Mouse (Mus musculus) erythroblast, embryonic 14.5 days (primary cell): ENCODE data around the gene Fmod. TPM values are rescaled to one million over a fixed set of nuclear protein-coding genes. Genes with fewer than 3 reads are reported as not detected.

Experiments used
- H3K27me3 ChIP-seq: 2 replicates; pipeline ENCODE4 v1.6.1; 2012; ENCODE audit warnings: inconsistent platforms; ENCODE audit not compliant: control insufficient read depth
- H3K36me3 ChIP-seq: 2 replicates; pipeline ENCODE4 v1.6.1; 2012; ENCODE audit warnings: mild to moderate bottlenecking, inconsistent platforms; ENCODE audit not compliant: control insufficient read depth
- H3K4me1 ChIP-seq: 2 replicates; pipeline ENCODE4 v1.6.1; 2012; ENCODE audit warnings: inconsistent platforms; ENCODE audit not compliant: control insufficient read depth
- H3K4me3 ChIP-seq: replicated peaks from 2 replicates; pipeline ENCODE3; 2012; ENCODE audit warnings: moderate library complexity, mild to moderate bottlenecking, inconsistent platforms
- H3K9me3 ChIP-seq: 2 replicates; pipeline ENCODE4 v1.6.1; 2012; ENCODE audit warnings: low read length, inconsistent platforms, mixed read lengths; ENCODE audit not compliant: control insufficient read depth
- GATA1 ChIP-seq: IDR thresholded peaks from 2 replicates; pipeline ENCODE4 v1.6.1; 2012; ENCODE audit warnings: low read length, inconsistent platforms, mixed read lengths
- TAL1 ChIP-seq: IDR thresholded peaks from 3 replicates; pipeline ENCODE4 v1.6.1; 2012; ENCODE audit warnings: low read length, inconsistent platforms, mixed read lengths
- polyA plus RNA-seq: library from polyadenylated mRNA; stranded (reverse); fragments of >175 nt; gene quantifications from 2 replicates; pipeline ENCODE4 v1.2.3, GENCODE M21; 2012

Fmod gene
- polyA plus RNA-seq, 1 experiment: not detected

DNA sequence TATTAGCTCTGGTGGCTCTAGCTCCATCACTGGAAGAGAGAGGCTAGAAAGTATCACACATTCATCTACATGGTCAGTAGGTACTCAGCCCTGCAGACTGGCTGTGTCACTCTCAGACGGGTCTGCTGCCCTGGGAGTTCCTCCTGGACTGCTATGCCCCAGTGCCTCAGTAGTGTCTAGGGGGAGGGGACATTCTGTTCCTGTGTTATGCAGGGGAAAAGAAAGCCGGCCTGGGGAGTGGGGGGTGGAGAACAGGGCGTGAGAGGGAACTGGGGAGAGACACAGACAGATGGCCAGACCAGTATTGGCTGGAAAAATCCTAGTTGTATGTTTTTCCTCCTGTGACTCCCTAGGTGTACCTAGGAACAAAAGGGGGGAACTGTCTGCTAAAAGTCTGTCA is 49.0 kb downstream of the Fmod start:
- H3K36me3 ChIP-seq: no peaks in the 10 kb centered on the region; the same call in 1 of the 2 replicates
- no peaks in the 10 kb centered on the region for H3K9me3 ChIP-seq
- TF ChIP-seq TAL1 (no peak), GATA1 (no peak)
- H3K4me1 ChIP-seq: peaks cover 94% of the 10 kb centered on the region
- H3K4me3 ChIP-seq: peak overlapping the region; percentile 55
- peaks cover 2% of the 10 kb centered on the region; the same call in 1 of the 2 replicates for H3K27me3 ChIP-seq

DNA sequence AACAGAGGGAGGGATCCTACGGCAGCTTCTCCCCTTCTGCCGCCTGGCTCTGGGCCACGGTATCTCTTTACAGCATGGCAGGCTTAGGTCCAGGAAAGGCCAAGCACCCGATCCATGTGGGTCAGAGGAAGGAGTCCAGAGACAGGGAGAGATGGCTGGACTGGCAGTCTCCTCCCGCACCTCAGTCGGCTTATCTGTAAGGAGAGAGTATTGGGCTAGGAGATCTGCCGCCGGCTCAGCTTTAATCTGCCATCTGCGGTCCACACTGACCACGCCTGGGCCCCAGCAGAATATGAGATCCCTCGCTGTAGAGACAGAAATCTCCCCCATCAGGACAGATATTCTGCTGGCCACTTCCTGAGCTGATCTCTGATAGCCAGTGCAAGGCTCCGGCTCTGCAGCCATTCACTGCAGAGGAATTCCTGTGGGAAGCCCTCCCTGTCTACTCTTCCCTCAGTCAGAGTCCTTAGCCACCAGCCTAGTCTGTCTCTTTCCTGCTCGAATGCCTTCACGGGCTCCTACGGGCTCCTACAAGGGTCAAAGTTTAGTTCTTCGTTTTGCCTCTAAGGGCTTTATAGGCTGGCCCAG is 49.9 kb downstream of the Fmod start:
- peak; percentile 85 for TF ChIP-seq GATA1
- TF ChIP-seq TAL1: no peak; the same call in 2 of the 3 replicates
- Histone ChIP-seq H3K4me1 (peaks cover 94% of the 10 kb centered on the region), H3K4me3 (peak overlapping the region; percentile 55)

DNA sequence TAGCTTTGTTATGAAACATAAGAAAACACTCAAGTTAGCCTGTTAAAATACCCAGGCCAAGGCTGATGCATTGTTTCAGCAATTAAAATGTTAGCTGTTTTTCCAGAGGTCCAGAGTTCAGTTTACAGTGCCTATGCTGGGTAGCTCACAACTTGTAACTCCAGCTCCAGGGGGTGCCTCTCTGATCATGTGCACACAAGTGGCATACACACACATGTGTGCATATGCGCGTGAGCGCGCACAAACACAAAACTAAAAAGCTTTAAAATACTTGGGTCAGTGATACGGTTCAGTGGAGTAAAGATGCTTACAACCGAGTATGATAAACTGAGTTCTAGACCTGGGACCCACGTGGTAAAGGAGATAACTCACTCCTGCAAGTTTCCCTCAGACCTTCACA is 52.0 kb downstream of the Fmod start:
- Histone ChIP-seq H3K27me3 (peaks cover 2% of the 10 kb centered on the region), H3K36me3 (no peaks in the 10 kb centered on the region; the same call in 1 of the 2 replicates), H3K4me1 (peaks cover 94% of the 10 kb centered on the region), H3K4me3 (no peak overlapping the region), H3K9me3 (no peaks in the 10 kb centered on the region)
- TF ChIP-seq GATA1: no peak
- no peak for TF ChIP-seq TAL1

More for the DNA sequence above, 49.9 kb downstream of the Fmod start:
- Histone ChIP-seq H3K9me3 (no peaks in the 10 kb centered on the region), H3K36me3 (no peaks in the 10 kb centered on the region; the same call in 1 of the 2 replicates), H3K27me3 (peaks cover 2% of the 10 kb centered on the region; the same call in 1 of the 2 replicates)

DNA sequence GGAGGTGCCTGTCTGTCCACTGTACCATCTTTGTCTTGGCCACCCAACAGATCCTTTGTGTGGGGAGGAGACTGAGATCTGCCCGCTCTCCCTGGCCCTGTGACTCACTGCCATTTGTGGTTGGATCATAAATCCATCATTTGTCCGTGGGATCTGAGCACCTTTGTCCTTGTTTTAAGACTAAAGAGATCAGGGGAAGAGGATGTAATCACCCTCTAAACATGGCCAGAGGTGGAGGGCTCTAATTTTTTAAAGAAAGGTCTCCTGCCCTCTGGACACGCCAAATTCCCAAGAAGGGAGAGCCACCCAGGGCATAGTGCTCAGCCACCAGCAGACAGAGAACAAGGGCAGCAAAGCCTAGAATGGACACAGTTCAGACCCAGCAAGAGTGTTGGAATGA is 54.8 kb downstream of the Fmod start:
- no peaks in the 10 kb centered on the region; the same call in 1 of the 2 replicates for H3K36me3 ChIP-seq
- peaks cover 11% of the 10 kb centered on the region for H3K27me3 ChIP-seq
- H3K9me3 ChIP-seq: no peaks in the 10 kb centered on the region
- TF ChIP-seq TAL1 (no peak), GATA1 (no peak)
- peak overlapping the region; percentile 69 for H3K4me3 ChIP-seq
- H3K4me1 ChIP-seq: peaks cover 94% of the 10 kb centered on the region

DNA sequence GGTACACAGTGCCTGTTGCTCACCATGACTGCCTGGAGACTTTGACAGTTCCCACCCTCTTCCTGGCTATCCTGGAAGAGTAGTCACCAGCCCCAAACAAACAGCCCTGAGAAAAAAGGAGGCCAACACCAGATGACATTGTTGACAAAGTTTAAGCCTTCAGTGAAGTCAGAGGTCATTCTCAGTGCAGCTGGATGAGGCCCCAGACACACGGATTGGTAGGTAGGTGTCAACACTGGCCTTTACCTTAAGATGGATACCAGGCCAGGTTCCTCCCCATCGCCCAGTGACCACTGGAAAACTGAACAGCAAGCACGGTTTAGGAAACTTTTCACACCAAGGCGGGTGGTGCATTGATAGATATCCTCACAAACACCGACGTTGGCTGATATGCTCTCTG is 55.3 kb downstream of the Fmod start:
- peaks cover 11% of the 10 kb centered on the region for H3K27me3 ChIP-seq
- H3K9me3 ChIP-seq: no peaks in the 10 kb centered on the region
- H3K4me3 ChIP-seq: peak overlapping the region; percentile 69
- H3K4me1 ChIP-seq: peaks cover 94% of the 10 kb centered on the region
- TF ChIP-seq GATA1: no peak
- TF ChIP-seq TAL1: no peak
- peaks cover under 1% of the 10 kb centered on the region; the same call in 1 of the 2 replicates for H3K36me3 ChIP-seq

DNA sequence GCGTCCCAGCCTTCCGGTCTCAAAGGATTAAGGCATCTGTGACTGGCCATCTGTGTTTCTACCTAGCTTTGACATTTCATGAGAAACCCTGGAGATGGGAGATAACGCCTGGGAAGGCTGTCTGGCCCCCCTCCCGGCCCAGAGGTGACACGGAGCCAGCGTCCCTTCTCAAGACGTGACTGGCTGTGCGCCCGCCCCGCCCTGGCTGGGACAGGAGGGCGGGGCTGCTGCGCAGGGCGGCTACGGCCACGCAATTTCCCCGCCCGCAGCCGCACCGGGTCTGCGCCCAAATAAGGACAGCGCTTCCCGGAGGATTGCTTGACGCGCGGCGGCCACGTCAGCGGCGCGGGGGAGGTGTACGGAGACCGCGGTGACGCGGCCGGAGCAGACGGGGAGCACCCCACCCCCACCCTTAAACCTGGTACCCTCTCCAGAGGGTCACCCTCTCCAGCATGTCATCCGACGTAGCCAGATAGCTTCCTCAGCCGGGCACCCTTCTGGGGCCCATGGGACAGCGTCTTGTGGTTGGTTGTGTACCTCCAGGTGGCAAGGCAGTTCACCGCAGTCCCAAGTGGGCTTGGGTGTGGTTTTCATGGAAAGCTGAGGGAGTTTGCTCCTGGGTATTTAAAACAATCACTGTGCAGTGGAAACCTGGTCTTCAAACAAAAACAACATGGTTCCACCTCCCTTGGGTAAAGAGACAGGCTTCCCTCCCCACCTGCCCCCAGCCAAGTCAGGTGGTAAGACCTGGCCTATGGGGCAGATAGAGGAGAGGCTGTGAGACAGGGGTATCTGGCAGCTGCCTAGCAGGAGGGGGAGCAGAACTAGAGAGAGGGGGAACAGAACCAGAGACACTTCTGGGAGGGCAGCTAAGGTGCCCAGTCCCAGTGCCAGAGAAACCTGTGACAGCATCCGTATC is 56.1 kb downstream of the Fmod start:
- no peaks in the 10 kb centered on the region for H3K9me3 ChIP-seq
- H3K4me3 ChIP-seq: peak overlapping the region; percentile 69
- peaks cover 3% of the 10 kb centered on the region; the same call in 1 of the 2 replicates for H3K36me3 ChIP-seq
- H3K4me1 ChIP-seq: peaks cover 94% of the 10 kb centered on the region
- peaks cover 11% of the 10 kb centered on the region for H3K27me3 ChIP-seq
- TF ChIP-seq TAL1: peak; percentile 69
- peak; percentile 94 for TF ChIP-seq GATA1

DNA sequence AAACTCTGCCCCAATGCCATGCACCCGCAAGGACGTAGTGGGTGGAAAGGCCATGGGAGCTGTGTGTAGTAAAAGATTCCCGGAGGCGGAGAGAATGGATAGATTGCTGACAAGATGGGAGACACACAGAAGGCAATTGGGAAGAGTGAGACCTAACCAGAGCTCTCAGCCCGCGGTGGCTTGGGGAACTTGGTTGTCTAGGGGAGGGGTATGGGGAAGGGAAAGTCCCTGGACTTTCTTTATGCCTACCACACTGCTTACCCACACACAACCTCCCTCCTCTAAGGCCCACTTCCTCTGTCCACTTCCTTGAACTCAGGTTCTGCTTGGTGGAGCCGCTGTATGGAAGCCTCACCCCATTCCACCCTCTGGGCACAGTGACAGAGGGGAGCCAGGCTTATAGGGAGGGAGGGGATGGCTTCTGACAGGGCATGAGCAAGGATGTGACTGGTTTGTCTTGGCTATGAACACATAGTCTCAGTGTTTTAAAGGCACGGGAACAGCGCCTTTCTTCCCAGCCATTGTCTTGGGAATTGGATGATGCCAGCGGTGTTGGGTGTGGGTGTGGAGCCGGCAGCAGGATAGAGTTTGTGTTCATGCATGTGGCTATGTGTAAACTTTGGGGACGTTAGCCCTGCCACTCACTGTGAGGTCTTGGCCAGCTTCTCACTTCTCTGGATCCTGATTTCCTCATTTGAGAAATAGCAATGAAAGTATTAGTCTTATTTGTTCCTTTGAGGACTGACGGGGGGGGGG is 56.9 kb downstream of the Fmod start:
- H3K4me3 ChIP-seq: peak overlapping the region; percentile 69
- peaks cover 94% of the 10 kb centered on the region for H3K4me1 ChIP-seq
- H3K9me3 ChIP-seq: no peaks in the 10 kb centered on the region
- H3K36me3 ChIP-seq: peaks cover 3% of the 10 kb centered on the region; the same call in 1 of the 2 replicates
- peaks cover 11% of the 10 kb centered on the region for H3K27me3 ChIP-seq
- TF ChIP-seq TAL1 (no peak), GATA1 (no peak)

DNA sequence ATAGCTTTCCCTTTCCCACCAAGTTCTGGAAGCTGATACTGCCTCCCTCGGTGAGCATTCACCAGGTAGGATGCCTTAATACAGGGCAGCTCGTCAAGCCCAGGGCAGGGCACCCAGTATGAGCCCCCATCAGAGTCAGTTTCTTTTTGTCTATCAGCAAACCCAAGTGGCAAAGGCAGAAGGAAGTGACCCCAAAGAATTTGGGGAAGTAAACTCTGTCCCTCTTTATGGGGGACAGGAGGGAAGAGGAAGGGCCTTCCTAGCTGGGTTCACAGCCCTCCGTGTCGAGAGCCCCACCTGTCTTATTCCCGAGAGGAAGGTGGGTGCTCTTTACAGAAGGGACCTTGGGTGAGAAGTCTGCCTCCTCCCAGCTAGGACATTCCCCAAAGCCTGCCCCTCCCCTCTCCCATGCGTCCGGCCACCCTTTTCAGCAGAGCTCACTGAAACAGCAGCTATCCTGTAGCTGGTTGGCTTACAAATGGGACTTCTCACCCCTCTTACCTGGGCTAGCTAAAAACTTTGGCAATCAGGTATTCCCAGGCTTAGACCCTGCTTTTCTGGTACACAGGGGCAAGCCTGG is 58.1 kb downstream of the Fmod start:
- no peak for TF ChIP-seq TAL1
- no peak for TF ChIP-seq GATA1
- Histone ChIP-seq H3K9me3 (no peaks in the 10 kb centered on the region), H3K36me3 (peaks cover 3% of the 10 kb centered on the region; the same call in 1 of the 2 replicates), H3K4me1 (peaks cover 97% of the 10 kb centered on the region), H3K27me3 (peaks cover 11% of the 10 kb centered on the region), H3K4me3 (no peak overlapping the region)
